ENCODE assay signal across 10 mouse cellular contexts in the genomic region with DNA sequence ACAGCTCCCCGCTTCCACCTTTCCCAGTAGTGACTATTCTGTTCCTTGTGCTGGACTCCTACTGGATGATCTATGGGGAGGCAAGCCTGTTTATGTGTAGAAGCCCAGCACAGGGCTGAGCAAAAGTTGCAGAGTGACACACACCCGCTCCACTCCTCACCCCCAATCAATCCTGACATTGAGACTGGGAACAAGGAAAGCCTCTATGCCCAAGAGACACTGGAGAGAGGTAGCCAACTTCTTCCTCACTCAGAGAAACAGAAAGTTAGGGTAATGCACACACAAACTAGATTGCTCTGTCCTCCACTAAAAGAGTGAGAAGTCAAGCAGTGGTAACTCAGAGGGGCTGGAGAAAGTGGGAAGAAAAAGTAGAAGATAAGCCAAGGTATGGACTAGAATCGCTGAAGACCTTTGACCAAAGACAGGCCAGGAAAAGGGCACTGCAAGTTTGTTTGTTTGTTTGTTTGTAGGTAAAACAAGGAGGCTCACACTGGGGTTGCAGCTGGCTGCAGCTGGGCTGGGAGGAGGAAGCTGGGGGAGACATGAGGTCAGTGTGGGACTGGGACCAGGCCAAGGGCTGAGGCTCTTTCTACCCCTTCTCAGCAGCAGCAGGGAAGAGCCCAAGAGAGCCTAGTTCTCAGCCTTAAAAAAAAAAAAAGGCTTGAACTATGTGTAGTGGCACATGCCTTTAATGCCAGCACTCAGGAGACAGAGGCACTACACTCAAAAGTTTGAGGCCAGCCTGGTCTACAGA. TPM values are rescaled to one million over a fixed set of nuclear protein-coding genes. Genes with fewer than 3 reads are reported as not detected.
DNase-seq lines count a peak whose midpoint lies in the region; ATAC-seq lines count a peak whose summit lies in the region.
"Had no signal": no experiment of that assay in that cellular context is flagged by ENCODE, and none has a peak within 500 bp of the region (broad histone marks: within the 10 kb centered on the region; RNA-seq: fewer than 3 reads in every experiment).

No protein-coding gene starts in this region.

- H3K27me3 ChIP-seq in heart, embryonic 16.5 days (ENCODE audit: control insufficient read depth, insufficient read depth, low read length): no peaks in the 10 kb centered on the region
- H3K27me3 ChIP-seq in liver, embryonic 15.5 days: no peaks in the 10 kb centered on the region
- H3K27me3 ChIP-seq: midbrain, embryonic 13.5 days; Patski had no signal

- H3K27ac ChIP-seq in heart, embryonic 16.5 days (ENCODE audit: low read length): peak overlapping the region; percentile 64
- H3K27ac ChIP-seq in liver, embryonic 15.5 days (replicated peaks): peak overlapping the region; percentile 98
- H3K27ac ChIP-seq: midbrain, embryonic 13.5 days had no signal

- no peaks in the 10 kb centered on the region for H3K9me3 ChIP-seq in heart, embryonic 16.5 days (replicated peaks; ENCODE audit: control insufficient read depth, low read length)
- H3K9me3 ChIP-seq in liver, embryonic 15.5 days (replicated peaks): no peaks in the 10 kb centered on the region
- H3K9me3 ChIP-seq: midbrain, embryonic 13.5 days had no signal

- peak; percentile 40 for DNase-seq in urinary bladder, postnatal 14 days (ENCODE audit: low spot score)
- no peak for DNase-seq in urinary bladder, postnatal 4 days (ENCODE audit: low spot score in 2 of 2)
- DNase-seq in adrenal gland, postnatal 14 days: no peak
- no peak for DNase-seq in layer of hippocampus, postnatal 36 days
- no peak for DNase-seq in layer of hippocampus, postnatal 10 days (ENCODE audit: low spot score in 2 of 2)

- H3K4me3 ChIP-seq in heart, embryonic 16.5 days (ENCODE audit: low read length): no peak overlapping the region
- H3K4me3 ChIP-seq in liver, embryonic 15.5 days (replicated peaks): 0 out of 2 replicates have a peak overlapping the region, but pooled peaks have one; percentile 11
- H3K4me3 ChIP-seq: midbrain, embryonic 13.5 days had no signal

- H3K4me1 ChIP-seq in heart, embryonic 16.5 days (ENCODE audit: control insufficient read depth, insufficient read depth, low read length): peaks cover 69% of the 10 kb centered on the region
- peaks cover 74% of the 10 kb centered on the region for H3K4me1 ChIP-seq in liver, embryonic 15.5 days (replicated peaks)

- no peak overlapping the region; the same call in 1 of the 2 replicates for H3K4me2 ChIP-seq in heart, embryonic 16.5 days (ENCODE audit: low read depth, low read length)
- H3K4me2 ChIP-seq in liver, embryonic 15.5 days: peak overlapping the region; percentile 98
- H3K4me2 ChIP-seq: midbrain, embryonic 13.5 days had no signal

- H3K36me3 ChIP-seq in heart, embryonic 16.5 days (ENCODE audit: control insufficient read depth, insufficient read depth): peaks cover 9% of the 10 kb centered on the region
- H3K36me3 ChIP-seq in liver, embryonic 15.5 days (replicated peaks): peaks cover 39% of the 10 kb centered on the region

- H3K9ac ChIP-seq in heart, embryonic 16.5 days (ENCODE audit: low read length): peak overlapping the region; percentile 12; the same call in 1 of the 2 replicates
- H3K9ac ChIP-seq in liver, embryonic 15.5 days: 0 out of 2 replicates have a peak overlapping the region, but pooled peaks have one; percentile 2
- H3K9ac ChIP-seq: midbrain, embryonic 13.5 days had no signal

- ATAC-seq in heart, embryonic 16.5 days (replicated peaks; ENCODE audit: extremely low read depth, insufficient read depth, low FRiP score): no peak
- ATAC-seq in liver, embryonic 15.5 days (ENCODE audit: insufficient read depth): no peak
- no peak for ATAC-seq in erythroblast, adult 5-6 weeks (replicated peaks; ENCODE audit: low FRiP score, poor library complexity, severe bottlenecking)
- ATAC-seq: midbrain, embryonic 13.5 days; Patski had no signal

- WGBS in heart, embryonic 16.5 days: 62% methylated on average over 3 of the region's 3 CpGs
- 58% methylated on average over 3 of the region's 3 CpGs for WGBS in liver, embryonic 15.5 days (ENCODE audit: insufficient replicate concordance)

RNA-seq across cellular contexts. Expression of a gene that starts 10.9 kb away (rescaled TPM):
- 54.1 and 59.6 TPM in 2 replicates for polyA plus RNA-seq in heart, embryonic 16.5 days (2015; fragmentation: Nextera tagmentation; extraction: Ambion mirVana)
- polyA plus RNA-seq in liver, embryonic 15.5 days (2015; fragmentation: Nextera tagmentation; extraction: Ambion mirVana): 57.4 and 62.3 TPM in 2 replicates
- total RNA-seq in adrenal gland, postnatal 14 days (2021): 53.6 and 63.5 TPM in 2 replicates
- 10 to 100 TPM; 23.9 to 29.4 TPM for total RNA-seq in layer of hippocampus, postnatal 36 days (2021)
- total RNA-seq in erythroblast, adult 5-6 weeks (2015; ENCODE audit: low replicate concordance): 110 and 113 TPM in 2 replicates
- total RNA-seq in erythroblast, adult 5-6 weeks (2017; ENCODE audit: low replicate concordance): 22.4 and 27.5 TPM in 2 replicates
- total RNA-seq in layer of hippocampus, postnatal 10 days (2021): 10 to 100 TPM; 15.8 to 16.3 TPM

RNA-seq across cellular contexts. Expression of a gene that starts 22.6 kb away (rescaled TPM):
- polyA plus RNA-seq in heart, embryonic 16.5 days (2015; fragmentation: Nextera tagmentation; extraction: Ambion mirVana): 16.2 and 18.5 TPM in 2 replicates
- polyA plus RNA-seq in liver, embryonic 15.5 days (2015; fragmentation: Nextera tagmentation; extraction: Ambion mirVana): 14.9 and 16.5 TPM in 2 replicates
- 71.0 and 88.3 TPM in 2 replicates for total RNA-seq in adrenal gland, postnatal 14 days (2021)
- 10 to 100 TPM; 66.1 to 67.8 TPM for total RNA-seq in layer of hippocampus, postnatal 36 days (2021)
- total RNA-seq in erythroblast, adult 5-6 weeks (2015; ENCODE audit: low replicate concordance): 7.7 and 29.2 TPM in 2 replicates
- 18.1 and 18.5 TPM in 2 replicates for total RNA-seq in erythroblast, adult 5-6 weeks (2017; ENCODE audit: low replicate concordance)
- 10 to 100 TPM; 56.7 to 66.1 TPM for total RNA-seq in layer of hippocampus, postnatal 10 days (2021)

RNA-seq across cellular contexts. Expression of a gene that starts 35.0 kb away (rescaled TPM):
- polyA plus RNA-seq in heart, embryonic 16.5 days (2015; fragmentation: Nextera tagmentation; extraction: Ambion mirVana): 56.4 and 61.6 TPM in 2 replicates
- polyA plus RNA-seq in liver, embryonic 15.5 days (2015; fragmentation: Nextera tagmentation; extraction: Ambion mirVana): 22.2 and 23.5 TPM in 2 replicates
- 75.7 and 87.8 TPM in 2 replicates for total RNA-seq in adrenal gland, postnatal 14 days (2021)
- total RNA-seq in layer of hippocampus, postnatal 36 days (2021): 10 to 100 TPM; 27.1 to 29.1 TPM
- total RNA-seq in erythroblast, adult 5-6 weeks (2015; ENCODE audit: low replicate concordance): 19.0 and 23.4 TPM in 2 replicates
- 3.5 and 5.7 TPM in 2 replicates for total RNA-seq in erythroblast, adult 5-6 weeks (2017; ENCODE audit: low replicate concordance)
- 10 to 100 TPM; 29.9 to 34.3 TPM for total RNA-seq in layer of hippocampus, postnatal 10 days (2021)

RNA-seq across cellular contexts. Expression of a gene that starts 35.0 kb away (rescaled TPM):
- 20.7 and 20.8 TPM in 2 replicates for polyA plus RNA-seq in heart, embryonic 16.5 days (2015; fragmentation: Nextera tagmentation; extraction: Ambion mirVana)
- polyA plus RNA-seq in liver, embryonic 15.5 days (2015; fragmentation: Nextera tagmentation; extraction: Ambion mirVana): 13.4 and 13.5 TPM in 2 replicates
- 56.4 and 61.3 TPM in 2 replicates for total RNA-seq in adrenal gland, postnatal 14 days (2021)
- total RNA-seq in layer of hippocampus, postnatal 36 days (2021): 10 to 100 TPM; 38.8 to 44.9 TPM
- 18.6 and 20.7 TPM in 2 replicates for total RNA-seq in erythroblast, adult 5-6 weeks (2015; ENCODE audit: low replicate concordance)
- total RNA-seq in erythroblast, adult 5-6 weeks (2017; ENCODE audit: low replicate concordance): 14.4 and 16.6 TPM in 2 replicates
- total RNA-seq in layer of hippocampus, postnatal 10 days (2021): 10 to 100 TPM; 33.3 to 34.0 TPM
